Mouse (Mus musculus) ES-E14 (cell line): ENCODE data around the gene Cygb. TPM values are rescaled to one million over a fixed set of nuclear protein-coding genes. Genes with fewer than 3 reads are reported as not detected.

Experiments used
- DNase-seq: peaks from one replicate; pipeline ENCODE4 v3.0.0-alpha.2; 2013; ENCODE audit warnings: low read depth, low spot score
- H3K27ac ChIP-seq: 2 replicates; pipeline ENCODE4 v1.5.1; 2012; ENCODE audit warnings: low read depth, mild to moderate bottlenecking, low read length, moderate library complexity, mixed read lengths; ENCODE audit not compliant: poor library complexity, insufficient read depth, severe bottlenecking
- H3K36me3 ChIP-seq: 2 replicates; pipeline ENCODE4 v1.6.1; 2012; ENCODE audit warnings: mild to moderate bottlenecking, low read length, moderate library complexity, mixed read lengths; ENCODE audit not compliant: control insufficient read depth, poor library complexity, insufficient read depth, severe bottlenecking
- H3K4me1 ChIP-seq, 2 experiments: fragments of 150-350 bp in 1 of 2; sonication (generic) in 1 of 2; 2 replicates each; pipeline ENCODE4 v1.6.1; 2012; ENCODE audit warnings: low read length in 2 of 2, mild to moderate bottlenecking in 1 of 2, mixed read lengths in 1 of 2; ENCODE audit not compliant: control insufficient read depth in 2 of 2, insufficient read depth in 2 of 2, poor library complexity in 1 of 2
- H3K4me3 ChIP-seq, 2 experiments: fragments of 150-350 bp in 1 of 2; sonication (generic) in 1 of 2; 2 replicates each; pipeline ENCODE4 v1.5.1; 2012; ENCODE audit warnings: low read length in 2 of 2, low read depth in 1 of 2, mild to moderate bottlenecking in 1 of 2, mixed read lengths in 1 of 2; ENCODE audit not compliant: insufficient read depth in 1 of 2, poor library complexity in 1 of 2, severe bottlenecking in 1 of 2
- H3K9ac ChIP-seq: 2 replicates; pipeline ENCODE4 v1.6.1; 2012; ENCODE audit warnings: low read depth, mild to moderate bottlenecking, low read length, mixed read lengths; ENCODE audit not compliant: poor library complexity, insufficient read depth, severe bottlenecking
- H3K9me3 ChIP-seq: fragments of 150-350 bp; sonication (generic); 2 replicates; pipeline ENCODE4 v1.6.1; 2012; ENCODE audit warnings: low read depth, mild to moderate bottlenecking, low read length; ENCODE audit not compliant: control insufficient read depth, insufficient read depth
- CHD2 ChIP-seq: IDR thresholded peaks from 2 replicates; pipeline ENCODE4 v1.6.1; 2014; ENCODE audit warnings: mild to moderate bottlenecking, low read depth, low read length, inconsistent platforms
- HCFC1 ChIP-seq: IDR thresholded peaks from 2 replicates; pipeline ENCODE4 v1.6.1; 2012; ENCODE audit warnings: low read length, inconsistent platforms, borderline replicate concordance; ENCODE audit not compliant: insufficient read depth
- MAFK ChIP-seq: IDR thresholded peaks from 2 replicates; pipeline ENCODE4 v1.6.1; 2014; ENCODE audit warnings: mild to moderate bottlenecking, low read depth, low read length, inconsistent platforms; ENCODE audit not compliant: insufficient read depth
- ZC3H11A ChIP-seq: IDR thresholded peaks from 2 replicates; pipeline ENCODE4 v1.6.1; 2012; ENCODE audit warnings: low read depth, mild to moderate bottlenecking, inconsistent platforms, low read length, borderline replicate concordance
- ZNF384 ChIP-seq: IDR thresholded peaks from 2 replicates; pipeline ENCODE4 v1.6.1; 2012; ENCODE audit warnings: low read depth, low read length, inconsistent platforms
- in situ Hi-C, 2 experiments: fragments of 600-800 bp; cut with MboI; formaldehyde crosslinking; loops; one replicate each; pipeline ENCODE4 v1.15.1; 2025; ENCODE audit warnings: low sequenced_read_pairs in 2 of 2, inconsistent platforms in 1 of 2; ENCODE audit not compliant: unreplicated experiment in 2 of 2
- total RNA-seq: library from RNA; depleted of rRNA; stranded (reverse); fragments of 300-350 nt; gene quantifications from 2 replicates; pipeline ENCODE4 v1.2.3, GENCODE M21; 2012

The Cygb gene
- total RNA-seq, 1 experiment, result 0.40 TPM

DNA sequence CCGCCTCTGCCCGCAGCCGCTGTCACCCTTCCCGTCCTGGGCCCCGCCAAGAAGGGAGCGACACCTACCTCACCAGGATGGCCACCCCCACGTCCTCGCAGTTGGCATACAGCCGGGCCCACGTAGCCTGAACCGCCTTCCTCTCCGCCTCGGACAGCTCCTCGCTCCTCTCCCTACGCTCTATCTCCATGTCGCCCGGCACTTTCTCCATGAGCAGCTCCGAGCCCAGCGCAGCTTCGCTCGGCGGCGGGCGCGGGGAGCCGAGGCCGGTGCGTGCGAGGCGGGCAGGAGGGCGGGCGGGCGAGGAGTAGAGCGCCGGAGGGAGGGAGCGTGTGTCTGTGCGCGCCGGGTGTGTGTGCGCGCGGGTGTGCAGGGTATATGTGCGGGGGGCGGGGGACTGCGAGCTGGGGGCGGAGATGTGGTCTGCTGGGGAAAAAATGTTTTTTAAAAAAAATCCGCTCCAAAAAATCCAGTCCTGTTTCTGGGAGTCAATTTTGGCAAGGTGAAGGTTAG, 348 bp downstream of the Cygb start:
- no peaks in the 10 kb centered on the region for H3K36me3 ChIP-seq
- H3K4me3 ChIP-seq, result peak overlapping the region; percentile 25 to 66
- DNase-seq, result no peak
- peak overlapping the region; percentile 50; the same call in 1 of the 2 replicates for H3K9ac ChIP-seq
- no peaks in the 10 kb centered on the region for H3K9me3 ChIP-seq
- peaks cover 0 to 15% of the 10 kb centered on the region in 2 experiments; a peak in 2 of 4 replicates for H3K4me1 ChIP-seq
- no peak overlapping the region for H3K27ac ChIP-seq
- TF ChIP-seq MAFK (no peak), ZNF384 (no peak), CHD2 (no peak), ZC3H11A (no peak), HCFC1 (no peak)
- in situ Hi-C loops, result no loop called here

DNA sequence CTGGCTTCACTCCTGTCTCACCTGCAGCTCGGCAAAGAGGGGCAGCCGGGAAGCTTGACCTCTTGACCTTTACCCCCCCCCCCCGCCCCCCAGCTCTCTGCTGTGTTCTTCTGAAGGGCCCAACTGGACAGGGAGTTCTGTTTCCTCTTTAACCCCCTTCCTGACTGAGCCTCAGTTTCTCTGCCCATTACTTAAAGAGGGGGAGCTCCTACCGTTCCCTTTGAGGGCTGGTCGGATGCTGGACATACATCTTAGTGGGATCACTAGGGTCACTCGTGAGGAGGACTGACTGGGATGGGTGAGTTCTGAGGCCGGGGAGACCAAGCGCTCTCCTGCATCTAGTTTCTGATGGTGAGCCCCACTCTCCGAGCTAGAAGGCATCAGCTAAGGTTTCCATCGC, 879 bp downstream of the Cygb start, which contains the start of gene Prcd:
Prcd (plus strand) TSS at position 301 of the 400 bp plus-strand sequence.
- Histone ChIP-seq H3K27ac (no peak within 1 kb of the TSS), H3K36me3 (no peaks in the 10 kb centered on the region), H3K4me3 (peak within 1 kb of the TSS; percentile 25 to 66), H3K9me3 (no peaks in the 10 kb centered on the region), H3K4me1 (peaks cover 0 to 13% of the 10 kb centered on the region in 2 experiments; a peak in 2 of 4 replicates), H3K9ac (peak within 1 kb of the TSS; percentile 50; the same call in 1 of the 2 replicates)
- TF ChIP-seq HCFC1 (no peak), ZC3H11A (no peak), MAFK (no peak), ZNF384 (no peak), CHD2 (no peak)
- in situ Hi-C loops, result no loop called here
- DNase-seq, result no peak

DNA sequence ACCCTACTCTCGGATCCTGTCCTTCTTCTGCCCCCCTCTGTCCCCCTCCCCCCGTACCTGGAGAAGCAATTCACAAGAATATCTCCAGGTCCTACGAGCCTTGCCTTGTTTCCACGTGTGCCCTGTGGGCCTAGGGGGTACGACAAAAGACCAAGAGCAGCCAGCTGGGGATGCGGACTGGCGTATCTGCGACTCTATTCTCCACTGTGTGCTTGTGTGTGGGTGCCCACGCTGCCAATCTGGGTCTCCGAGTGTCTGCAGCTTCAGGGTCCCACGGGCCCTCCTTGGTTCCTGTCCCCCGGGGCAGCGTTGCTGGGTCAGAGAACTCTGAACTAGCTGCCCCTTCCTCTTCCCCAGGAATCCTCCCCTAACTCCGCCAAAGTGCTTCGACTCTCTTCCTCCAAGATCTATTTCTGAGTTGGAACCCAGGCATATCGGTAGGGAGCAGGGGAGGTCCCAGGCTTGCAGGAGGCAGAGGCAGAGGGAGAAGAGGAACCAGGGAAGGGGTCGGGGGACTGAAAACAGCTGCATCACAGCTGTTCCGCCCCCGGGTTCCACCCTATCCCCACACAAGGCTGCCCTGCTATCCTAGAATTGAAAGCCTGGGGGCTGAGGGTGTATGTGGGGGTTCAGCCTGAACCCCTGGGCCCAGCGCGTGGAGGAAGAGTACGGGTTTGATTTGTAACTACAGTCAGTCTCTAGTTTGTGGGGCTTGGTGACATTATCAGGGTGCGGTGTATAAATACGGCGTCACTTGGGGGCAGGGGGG, 1.6 kb downstream of the Cygb start:
- TF ChIP-seq ZC3H11A (no peak), MAFK (no peak), HCFC1 (no peak), ZNF384 (no peak), CHD2 (no peak)
- H3K9me3 ChIP-seq, result no peaks in the 10 kb centered on the region
- in situ Hi-C loops, result no loop called here
- H3K36me3 ChIP-seq, result no peaks in the 10 kb centered on the region
- no peak overlapping the region for H3K27ac ChIP-seq
- no peak for DNase-seq
- no peak overlapping the region for H3K9ac ChIP-seq
- peaks cover 0 to 13% of the 10 kb centered on the region in 2 experiments; a peak in 2 of 4 replicates for H3K4me1 ChIP-seq
- H3K4me3 ChIP-seq, result no peak overlapping the region; a peak in 1 of 4 replicates

DNA sequence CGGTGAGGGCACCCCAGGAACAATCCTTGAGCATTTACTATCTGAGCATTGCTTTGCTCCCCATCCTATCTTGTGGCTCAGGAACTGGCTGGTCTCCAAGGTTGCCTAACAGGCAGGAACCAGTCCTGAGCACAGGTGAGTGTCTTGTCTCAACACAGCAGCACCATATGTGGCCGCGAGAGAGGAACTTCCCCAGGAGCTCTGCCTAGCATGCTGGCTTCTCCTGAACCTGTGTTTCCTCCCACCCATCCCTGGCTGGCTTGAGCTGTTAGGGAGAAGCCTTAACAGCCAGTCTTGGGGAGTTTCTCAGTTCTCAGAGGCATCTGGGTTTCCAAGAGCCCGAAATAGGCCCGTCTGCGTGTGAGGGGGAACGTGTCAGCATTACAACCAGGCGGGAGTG, 2.8 kb downstream of the Cygb start:
- TF ChIP-seq ZC3H11A, result no peak
- TF ChIP-seq CHD2, result no peak
- no peak for TF ChIP-seq ZNF384
- TF ChIP-seq HCFC1, result no peak
- no peak for TF ChIP-seq MAFK
- Histone ChIP-seq H3K36me3 (no peaks in the 10 kb centered on the region), H3K9me3 (no peaks in the 10 kb centered on the region), H3K9ac (no peak overlapping the region), H3K27ac (no peak overlapping the region), H3K4me3 (no peak overlapping the region), H3K4me1 (peaks cover 0 to 10% of the 10 kb centered on the region in 2 experiments; a peak in 1 of 4 replicates)
- no peak for DNase-seq
- in situ Hi-C loops, result no loop called here
